Mouse (Mus musculus): Measurements from ENCODE around the gene Mettl23.
"Not testable (repeated sequence)": the region's sequence is repeated elsewhere in the genome, so short reads cannot be mapped to it uniquely, and the experiment has no call there.

Gene Mettl23

GRCm38 (mm10) chr11:116818722-116819121 is 24.4 kb upstream of the Mettl23 start:
- in situ Hi-C loops (cut with MboI, MseI): no loop called here

- in situ Hi-C loops (cut with MboI, MseI): no loop called here
These were observed 23.0 kb upstream of the Mettl23 start for GRCm38 (mm10) chr11:116819932-116820593.

- in situ Hi-C loops (cut with MboI, MseI): no loop called here
These were observed 21.8 kb upstream of the Mettl23 start for GRCm38 (mm10) chr11:116821057-116821940.

GRCm38 (mm10) chr11:116822215-116822614 is 20.9 kb upstream of the Mettl23 start:
- in situ Hi-C loops (cut with MboI, MseI): no loop called here

GRCm38 (mm10) chr11:116822626-116823025 is 20.5 kb upstream of the Mettl23 start:
- in situ Hi-C loops (cut with MboI, MseI): no loop called here

- in situ Hi-C loops (cut with MboI, MseI): no loop called here
These were observed 19.8 kb upstream of the Mettl23 start for GRCm38 (mm10) chr11:116823255-116823654.

GRCm38 (mm10) chr11:116823885-116824284 is 19.2 kb upstream of the Mettl23 start:
- in situ Hi-C loops (cut with MboI, MseI): not testable (repeated sequence)

- in situ Hi-C loops (cut with MboI, MseI): no loop called here
These were observed 17.8 kb upstream of the Mettl23 start for GRCm38 (mm10) chr11:116825230-116825629.

GRCm38 (mm10) chr11:116826550-116827504 is 16.3 kb upstream of the Mettl23 start:
- in situ Hi-C loops (cut with MboI, MseI): no loop called here

- in situ Hi-C loops (cut with MboI, MseI): no loop called here
These were observed 15.4 kb upstream of the Mettl23 start, which contains the start of gene Mxra7 for GRCm38 (mm10) chr11:116827534-116828165. Mxra7 (minus strand) TSS chr11:116828046.

- in situ Hi-C loops (cut with MboI, MseI): no loop called here
These were observed 10.8 kb upstream of the Mettl23 start for GRCm38 (mm10) chr11:116832172-116832685.

- in situ Hi-C loops (cut with MboI, MseI): no loop called here
These were observed 8.1 kb upstream of the Mettl23 start for GRCm38 (mm10) chr11:116834954-116835353.

- in situ Hi-C loops (cut with MboI, MseI): no loop called here
These were observed 6.8 kb upstream of the Mettl23 start for GRCm38 (mm10) chr11:116836283-116836682.

GRCm38 (mm10) chr11:116837441-116837840 is 5.6 kb upstream of the Mettl23 start:
- in situ Hi-C loops (cut with MboI, MseI): no loop called here

- in situ Hi-C loops (cut with MboI, MseI): no loop called here
These were observed 4.1 kb upstream of the Mettl23 start for GRCm38 (mm10) chr11:116838936-116839335.

- in situ Hi-C loops (cut with MboI, MseI): no loop called here
These were observed 3.5 kb upstream of the Mettl23 start for GRCm38 (mm10) chr11:116839601-116840000.

GRCm38 (mm10) chr11:116840748-116841147 is 2.3 kb upstream of the Mettl23 start:
- in situ Hi-C loops (cut with MboI, MseI): no loop called here

GRCm38 (mm10) chr11:116842531-116843260 is 382 bp upstream of the Mettl23 start:
- in situ Hi-C loops (cut with MboI, MseI): no loop called here

- in situ Hi-C loops (cut with MboI, MseI): no loop called here
These were observed 3.6 kb downstream of the Mettl23 start for GRCm38 (mm10) chr11:116846593-116847181.
